Mouse (Mus musculus) liver, adult 2 months (tissue): ENCODE data around the gene Tob1.

ENCODE experiments used
- CTCF ChIP-seq: fragments of 200-500 bp; IDR thresholded peaks from 2 replicates; pipeline ENCODE4 v1.5.1; 2011; ENCODE audit warnings: low read depth, low read length, control low read depth
- POLR2A ChIP-seq: fragments of 200-500 bp; IDR thresholded peaks from 2 replicates; pipeline ENCODE4 v1.6.1; 2011; ENCODE audit warnings: low read length, control low read depth; ENCODE audit not compliant: insufficient read depth; ENCODE audit errors: extremely low read depth

DNA sequence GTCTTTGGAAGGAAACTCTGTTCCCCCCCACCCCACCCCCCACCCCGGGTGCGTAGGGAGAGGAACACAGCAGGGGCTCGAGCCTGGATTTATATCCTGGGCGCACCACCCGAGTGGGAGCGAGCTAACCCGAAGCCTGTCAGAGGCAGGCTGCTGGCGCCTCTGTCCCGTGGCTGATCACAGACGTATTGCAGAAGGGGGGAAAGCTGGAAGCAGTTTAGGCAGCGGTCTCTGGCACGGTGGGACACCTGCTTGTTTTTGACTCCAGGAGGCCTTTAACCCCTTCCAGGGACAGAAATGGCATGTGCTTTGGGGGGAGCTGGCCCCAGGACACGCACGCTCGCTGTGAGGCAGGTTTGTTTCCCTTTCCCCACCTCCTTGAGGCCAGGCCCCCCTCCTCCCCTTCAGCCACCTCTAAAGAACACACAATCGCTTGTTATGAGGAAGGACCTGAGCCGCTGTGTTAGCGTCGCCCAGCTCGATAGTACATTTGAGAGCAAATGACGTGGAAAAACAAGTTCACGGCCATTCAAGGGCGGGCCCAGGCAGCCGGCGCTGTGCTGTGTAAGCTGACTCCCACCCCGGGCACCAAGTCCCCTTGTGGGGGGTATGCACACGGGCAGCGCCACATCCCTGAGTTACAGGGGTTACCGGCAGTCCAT is 31.6 kb downstream of the Tob1 start:
- no peak for TF ChIP-seq CTCF
- TF ChIP-seq POLR2A = no peak
